Mouse (Mus musculus) embryonic facial prominence, embryonic 11.5 days (tissue): ENCODE measurements around the gene Gba. TPM values are rescaled to one million over a fixed set of nuclear protein-coding genes. Genes with fewer than 3 reads are reported as not detected.

Source experiments
- ATAC-seq: fragments of 200-750 bp; cut with Nextera tagmentation; replicated peaks from 2 replicates; pipeline ENCODE4 v1.8.0; 2017; ENCODE audit warnings: low read depth; ENCODE audit not compliant: insufficient number of reproducible peaks, low FRiP score, low TSS enrichment
- DNase-seq: peaks from one replicate; pipeline ENCODE4 v3.0.0-alpha.2; 2015; ENCODE audit warnings: low spot score
- H3K27ac ChIP-seq: fragments of 300-500 bp; sonication (generic); replicated peaks from 2 replicates; pipeline ENCODE4 v1.5.1; 2014; ENCODE audit warnings: mild to moderate bottlenecking, low read depth, low read length, control low read depth
- H3K27me3 ChIP-seq: fragments of 300-500 bp; sonication (generic); 2 replicates; pipeline ENCODE4 v1.6.1; 2014; ENCODE audit warnings: mild to moderate bottlenecking, low read length, moderate library complexity, mixed read lengths; ENCODE audit not compliant: control insufficient read depth, insufficient read depth
- H3K36me3 ChIP-seq: fragments of 300-500 bp; sonication (generic); replicated peaks from 2 replicates; pipeline ENCODE4 v1.6.1; 2014; ENCODE audit warnings: low read depth, mild to moderate bottlenecking, low read length, moderate library complexity, mixed read lengths; ENCODE audit not compliant: control insufficient read depth, insufficient read depth
- H3K4me1 ChIP-seq: fragments of 300-500 bp; sonication (generic); 2 replicates; pipeline ENCODE4 v1.6.1; 2014; ENCODE audit warnings: low read length, mixed read lengths; ENCODE audit not compliant: control insufficient read depth, insufficient read depth
- H3K4me2 ChIP-seq: fragments of 300-500 bp; sonication (generic); 2 replicates; pipeline ENCODE4 v1.6.1; 2014; ENCODE audit warnings: low read depth, mild to moderate bottlenecking, control low read depth, low read length, moderate library complexity
- H3K4me3 ChIP-seq: fragments of 300-500 bp; sonication (generic); 2 replicates; pipeline ENCODE4 v1.5.1; 2014; ENCODE audit warnings: low read depth, low read length, control low read depth
- H3K9ac ChIP-seq: fragments of 300-500 bp; sonication (generic); replicated peaks from 2 replicates; pipeline ENCODE4 v1.6.1; 2014; ENCODE audit warnings: mild to moderate bottlenecking, control low read depth, low read length
- H3K9me3 ChIP-seq: fragments of 300-500 bp; sonication (generic); replicated peaks from 2 replicates; pipeline ENCODE4 v1.6.1; 2016; ENCODE audit warnings: mild to moderate bottlenecking, low read length, inconsistent platforms, mixed read lengths; ENCODE audit not compliant: control insufficient read depth
- WGBS: fragments of 180-500 bp; shearing (Covaris S2); extraction: QIAGEN DNeasy Blood & Tissue Kit; methylation state at CpG from one replicate; pipeline ENCODE4 v1.1.7; 2014; 5-methylcytosine and 5-hydroxymethylcytosine counted together
- polyA plus RNA-seq: library from polyadenylated mRNA; unstranded; fragments of >200 nt; fragmentation: Nextera tagmentation; extraction: Ambion mirVana; gene quantifications from 2 replicates; pipeline ENCODE4 v1.2.1, GENCODE M21; 2014

Gene Gba
- polyA plus RNA-seq, 1 experiment from 2014 or later: 34.6 TPM

GRCm38 (mm10) chr3:89224796-89225195 lies 22.1 kb downstream of the Gba start:
- no peaks in the 10 kb centered on the region for H3K27me3 ChIP-seq
- peak overlapping the region; percentile 52; the same call in 1 of the 2 replicates for H3K4me3 ChIP-seq
- H3K27ac ChIP-seq: peak overlapping the region; percentile 20; the same call in 1 of the 2 replicates
- H3K9ac ChIP-seq: peak overlapping the region; percentile 54; the same call in 1 of the 2 replicates
- peaks cover 6% of the 10 kb centered on the region for H3K4me1 ChIP-seq
- no peaks in the 10 kb centered on the region; the same call in 1 of the 2 replicates for H3K36me3 ChIP-seq
- no peaks in the 10 kb centered on the region for H3K9me3 ChIP-seq
- DNase-seq (no peak), ATAC-seq (no peak)
- H3K4me2 ChIP-seq: peak overlapping the region; percentile 39
- WGBS: 72% methylated on average over 11 of the region's 11 CpGs

- Histone ChIP-seq H3K4me1 (peaks cover 6% of the 10 kb centered on the region), H3K9ac (peak overlapping the region; percentile 54), H3K27me3 (peaks cover under 1% of the 10 kb centered on the region; the same call in 1 of the 2 replicates), H3K4me3 (peak overlapping the region; percentile 52), H3K9me3 (no peaks in the 10 kb centered on the region), H3K27ac (peak overlapping the region; percentile 20; the same call in 1 of the 2 replicates), H3K36me3 (no peaks in the 10 kb centered on the region; the same call in 1 of the 2 replicates), H3K4me2 (peak overlapping the region; percentile 39)
- no peak for DNase-seq
- WGBS: 45% methylated on average over 12 of the region's 12 CpGs
- no peak for ATAC-seq
Measured at GRCm38 (mm10) chr3:89225321-89225815, 22.6 kb downstream of the Gba start.

- H3K9me3 ChIP-seq: no peaks in the 10 kb centered on the region
- H3K4me1 ChIP-seq: peaks cover 6% of the 10 kb centered on the region
- whole genome bisulfite sequencing: 38% methylated on average over 4 of the region's 4 CpGs
- DNase-seq (peak; percentile 71), ATAC-seq (peak; percentile 53)
- H3K4me2 ChIP-seq: peak overlapping the region; percentile 39
- H3K27me3 ChIP-seq: peaks cover 2% of the 10 kb centered on the region; the same call in 1 of the 2 replicates
- H3K9ac ChIP-seq: peak overlapping the region; percentile 72
- H3K4me3 ChIP-seq: peak overlapping the region; percentile 52
- H3K36me3 ChIP-seq: no peaks in the 10 kb centered on the region; the same call in 1 of the 2 replicates
- H3K27ac ChIP-seq: 0 out of 2 replicates have a peak overlapping the region, but pooled peaks have one; percentile 3
Measured at GRCm38 (mm10) chr3:89225918-89226317, 23.2 kb downstream of the Gba start.

GRCm38 (mm10) chr3:89226361-89226760 lies 23.6 kb downstream of the Gba start:
- peak overlapping the region; percentile 52 for H3K4me3 ChIP-seq

GRCm38 (mm10) chr3:89226900-89227299 lies 24.2 kb downstream of the Gba start, which contains the start of gene Mtx1:
Gene Mtx1 (minus strand): TSS chr3:89227088.
- Histone ChIP-seq H3K4me1 (peaks cover 6% of the 10 kb centered on the region), H3K9me3 (no peaks in the 10 kb centered on the region), H3K4me2 (peak within 1 kb of the TSS; percentile 90), H3K27me3 (peaks cover 2% of the 10 kb centered on the region; the same call in 1 of the 2 replicates), H3K36me3 (no peaks in the 10 kb centered on the region; the same call in 1 of the 2 replicates), H3K4me3 (peak within 1 kb of the TSS; percentile 52), H3K27ac (peak within 1 kb of the TSS; percentile 59), H3K9ac (peak within 1 kb of the TSS; percentile 72)
- no peak for DNase-seq
- 2% methylated on average over 21 of the region's 21 CpGs for WGBS
- peak; percentile 8 for ATAC-seq

More at GRCm38 (mm10) chr3:89226361-89226760, 23.6 kb downstream of the Gba start:
- Histone ChIP-seq H3K27ac (peak overlapping the region; percentile 3; the same call in 1 of the 2 replicates), H3K9ac (peak overlapping the region; percentile 72), H3K36me3 (no peaks in the 10 kb centered on the region; the same call in 1 of the 2 replicates), H3K4me1 (peaks cover 6% of the 10 kb centered on the region), H3K4me2 (peak overlapping the region; percentile 90), H3K9me3 (no peaks in the 10 kb centered on the region), H3K27me3 (peaks cover 2% of the 10 kb centered on the region; the same call in 1 of the 2 replicates)
- WGBS: 15% methylated on average over 11 of the region's 11 CpGs
- DNase-seq: no peak
- ATAC-seq: no peak

- Histone ChIP-seq H3K9ac (peak overlapping the region; percentile 72), H3K4me1 (peaks cover 6% of the 10 kb centered on the region)
- 2% methylated on average over 41 of the region's 41 CpGs for WGBS
Measured at GRCm38 (mm10) chr3:89227307-89228179, 24.8 kb downstream of the Gba start.

GRCm38 (mm10) chr3:89228180-89228549 lies 25.4 kb downstream of the Gba start:
- Histone ChIP-seq H3K9ac (peak overlapping the region; percentile 72), H3K4me1 (peaks cover 6% of the 10 kb centered on the region), H3K4me2 (peak overlapping the region; percentile 90), H3K27ac (no peak overlapping the region), H3K36me3 (no peaks in the 10 kb centered on the region), H3K4me3 (peak overlapping the region; percentile 52), H3K27me3 (peaks cover 2% of the 10 kb centered on the region; the same call in 1 of the 2 replicates), H3K9me3 (no peaks in the 10 kb centered on the region)
- ATAC-seq (peak; percentile 12; the same call in 1 of the 2 replicates), DNase-seq (peak; percentile 92)
- under 1% methylated on average over 19 of the region's 20 CpGs for WGBS

More at GRCm38 (mm10) chr3:89227307-89228179, 24.8 kb downstream of the Gba start:
- Histone ChIP-seq H3K4me3 (peak overlapping the region; percentile 52), H3K27ac (peak overlapping the region; percentile 59), H3K9me3 (no peaks in the 10 kb centered on the region), H3K27me3 (peaks cover 2% of the 10 kb centered on the region; the same call in 1 of the 2 replicates), H3K4me2 (peak overlapping the region; percentile 90), H3K36me3 (no peaks in the 10 kb centered on the region; the same call in 1 of the 2 replicates)
- ATAC-seq (peak; percentile 69), DNase-seq (peak; percentile 98)
